Mouse (Mus musculus) liver, postnatal 0 days (tissue): ENCODE measurements around the gene Rgs17.
A peak's percentile ranks its signal among the peaks of the same experiment; 100 is the strongest.

ENCODE experiments used
- CTCF ChIP-seq: sonication (generic); IDR thresholded peaks from 2 replicates; pipeline ENCODE4 v1.5.1; 2016; ENCODE audit warnings: antibody characterized with exemption, low read depth
- EP300 ChIP-seq: IDR thresholded peaks from 2 replicates; pipeline ENCODE4 v1.6.1; 2016; ENCODE audit warnings: antibody characterized with exemption, low read depth, mild to moderate bottlenecking

DNA sequence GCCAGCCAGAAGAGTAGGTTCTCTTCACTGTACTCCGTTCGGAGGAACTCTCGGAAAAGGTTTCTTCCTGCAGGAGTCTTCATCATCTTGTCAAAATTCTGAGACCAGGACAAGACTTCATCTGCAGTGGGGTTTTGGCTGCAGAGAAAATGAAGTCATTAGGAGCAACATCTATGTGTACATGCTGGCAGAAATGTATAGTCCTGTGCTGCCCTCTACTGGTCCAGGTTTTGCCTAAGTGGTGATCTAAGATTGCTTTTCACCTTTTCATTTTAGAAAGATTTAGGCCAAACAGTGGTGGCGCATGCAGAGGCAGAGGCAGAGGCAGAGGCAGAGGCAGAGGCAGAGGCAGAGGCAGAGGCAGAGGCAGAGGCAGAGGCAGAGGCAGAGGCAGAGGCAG lies 80.8 kb downstream of the Rgs17 start:
- peak; percentile 76 for TF ChIP-seq CTCF
- TF ChIP-seq EP300 = no peak
